18 mouse cellular contexts compared by ENCODE assay signal in genomic region chr11:54974639-54975038, GRCm38 (mm10).
"Had no signal": no experiment of that assay in that cellular context is flagged by ENCODE, and none has a peak within 500 bp of the region (broad histone marks: within the 10 kb centered on the region; RNA-seq: fewer than 3 reads in every experiment).

No protein-coding gene starts in this region.

- H3K27me3 ChIP-seq: limb, embryonic 13.5 days; liver, embryonic 12.5 days; liver, embryonic 15.5 days; lung, embryonic 15.5 days; neural tube, embryonic 13.5 days had no signal

- H3K27ac ChIP-seq: kidney, postnatal 0 days; limb, embryonic 10.5 days; limb, embryonic 13.5 days; liver, embryonic 12.5 days; liver, embryonic 15.5 days; lung, embryonic 15.5 days had no signal

- H3K9me3 ChIP-seq: limb, embryonic 10.5 days; limb, embryonic 13.5 days; liver, embryonic 12.5 days; liver, embryonic 15.5 days; lung, embryonic 15.5 days; neural tube, embryonic 13.5 days had no signal

- H3K9ac ChIP-seq: liver, embryonic 12.5 days; liver, embryonic 15.5 days; lung, embryonic 15.5 days; neural tube, embryonic 13.5 days had no signal

- H3K4me3 ChIP-seq: limb, embryonic 10.5 days; limb, embryonic 13.5 days; liver, embryonic 12.5 days; liver, embryonic 15.5 days; lung, embryonic 15.5 days; neural tube, embryonic 13.5 days had no signal

- H3K4me2 ChIP-seq: limb, embryonic 13.5 days; liver, embryonic 12.5 days; liver, embryonic 15.5 days; lung, embryonic 15.5 days; midbrain, embryonic 11.5 days; neural tube, embryonic 13.5 days had no signal

- DNase-seq: kidney, adult 18-20 months; kidney, adult 9 months; kidney, postnatal 36 days; liver; lung, adult 18-20 months; lung, postnatal 14 days; lung, postnatal 4 days; midbrain, embryonic 14.5 days; retina, postnatal 1 day; right cerebral cortex, postnatal 25 days had no signal
